Mouse (Mus musculus) kidney, postnatal 36 days (tissue): ENCODE data around the gene Gm10696.
"Not testable (repeated sequence)": the region's sequence is repeated elsewhere in the genome, so short reads cannot be mapped to it uniquely, and the experiment has no call there.

Source experiments
- DNase-seq, 2 experiments: peaks; one replicate each; pipeline ENCODE4 v3.0.0; 2021 to 2022; ENCODE audit warnings: mixed read lengths in 2 of 2

The Gm10696 gene

DNA sequence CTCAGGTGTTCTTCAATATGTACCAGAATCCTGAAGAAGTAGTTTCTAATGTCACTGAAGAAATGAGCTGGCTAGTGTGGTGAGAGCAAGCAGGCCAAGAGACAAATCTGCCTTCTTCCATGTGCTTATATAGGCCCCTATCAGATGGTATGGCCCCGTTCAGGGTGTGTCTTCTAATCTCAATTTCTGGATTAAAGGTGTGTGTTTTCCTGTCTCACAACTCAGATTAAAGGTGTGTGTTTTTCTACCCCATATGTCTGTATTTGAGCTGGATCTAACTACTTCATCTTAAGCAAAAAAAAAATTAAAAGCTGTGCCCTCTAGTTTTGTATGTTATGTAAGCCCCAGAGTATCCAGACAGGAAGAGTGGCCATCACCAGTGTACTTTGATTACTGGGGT, at the start of gene Gm10696:
Gene Gm10696 (minus strand): TSS at position 101 of the 400 bp plus-strand sequence.
- not testable (repeated sequence) for DNase-seq

GRCm38 (mm10) chr3:94196414-94196813, 18.4 kb upstream of the Gm10696 start, which contains the start of gene Gm5286:
Gene Gm5286 (plus strand): TSS chr3:94196714.
- not testable (repeated sequence) for DNase-seq

- not testable (repeated sequence) for DNase-seq
Measured at GRCm38 (mm10) chr3:94167351-94167750, 10.6 kb downstream of the Gm10696 start.
